Mouse (Mus musculus) forebrain, embryonic 12.5 days (tissue): ENCODE data around the gene Cxcl10. TPM values are rescaled to one million over a fixed set of nuclear protein-coding genes. Genes with fewer than 3 reads are reported as not detected.

Experiments
- ATAC-seq: fragments of 200-750 bp; cut with Nextera tagmentation; 2 replicates; pipeline ENCODE4 v1.8.0; 2017; ENCODE audit warnings: moderate TSS enrichment; ENCODE audit not compliant: low FRiP score
- H3K27ac ChIP-seq: fragments of 300-500 bp; sonication (generic); 2 replicates; pipeline ENCODE4 v1.5.1; 2016; ENCODE audit warnings: mild to moderate bottlenecking
- H3K27me3 ChIP-seq: fragments of 300-500 bp; sonication (generic); 2 replicates; pipeline ENCODE4 v1.6.1; 2016; ENCODE audit warnings: mild to moderate bottlenecking
- H3K36me3 ChIP-seq: fragments of 300-500 bp; sonication (generic); replicated peaks from 2 replicates; pipeline ENCODE4 v1.6.1; 2016; ENCODE audit warnings: mild to moderate bottlenecking
- H3K4me1 ChIP-seq: fragments of 300-500 bp; sonication (generic); 2 replicates; pipeline ENCODE4 v1.6.1; 2016
- H3K4me2 ChIP-seq: fragments of 300-500 bp; sonication (generic); 2 replicates; pipeline ENCODE4 v1.6.1; 2016; ENCODE audit warnings: mild to moderate bottlenecking, moderate library complexity
- H3K4me3 ChIP-seq: fragments of 300-500 bp; sonication (generic); replicated peaks from 2 replicates; pipeline ENCODE4 v1.5.1; 2016; ENCODE audit warnings: mild to moderate bottlenecking
- H3K9ac ChIP-seq: fragments of 300-500 bp; sonication (generic); 2 replicates; pipeline ENCODE4 v1.6.1; 2016; ENCODE audit warnings: mild to moderate bottlenecking
- H3K9me3 ChIP-seq: fragments of 300-500 bp; sonication (generic); 2 replicates; pipeline ENCODE4 v1.6.1; 2016
- WGBS: fragments of 180-500 bp; shearing (Covaris S2); methylation state at CpG from one replicate; pipeline ENCODE4 v1.1.7; 2016; 5-methylcytosine and 5-hydroxymethylcytosine counted together
- polyA plus RNA-seq: library from polyadenylated mRNA; unstranded; fragments of >200 nt; fragmentation: Nextera tagmentation; extraction: Ambion mirVana; gene quantifications from 2 replicates; pipeline ENCODE4 v1.2.1, GENCODE M21; 2016

Gene Cxcl10
- polyA plus RNA-seq, 1 experiment from 2014 or later = 0.29 TPM

GRCm38 (mm10) chr5:92331635-92332338 lies 16.9 kb downstream of the Cxcl10 start, which contains the start of gene Art3:
TSS of gene Art3 (plus strand) at chr5:92331827.
- no peaks in the 10 kb centered on the region for H3K27me3 ChIP-seq
- H3K9me3 ChIP-seq = no peaks in the 10 kb centered on the region
- H3K4me2 ChIP-seq = no peak within 1 kb of the TSS
- H3K27ac ChIP-seq = no peak within 1 kb of the TSS
- H3K9ac ChIP-seq = no peak within 1 kb of the TSS
- H3K36me3 ChIP-seq = no peaks in the 10 kb centered on the region
- H3K4me3 ChIP-seq = no peak within 1 kb of the TSS
- ATAC-seq = no peak
- 93% methylated on average over 17 of the region's 17 CpGs for WGBS
- H3K4me1 ChIP-seq = no peaks in the 10 kb centered on the region

- Histone ChIP-seq H3K9me3 (no peaks in the 10 kb centered on the region), H3K27me3 (no peaks in the 10 kb centered on the region), H3K9ac (no peak overlapping the region), H3K4me2 (no peak overlapping the region), H3K4me1 (no peaks in the 10 kb centered on the region), H3K27ac (no peak overlapping the region), H3K4me3 (no peak overlapping the region), H3K36me3 (no peaks in the 10 kb centered on the region)
- WGBS = 94% methylated on average over 12 of the region's 12 CpGs
- no peak for ATAC-seq
These were observed 17.6 kb downstream of the Cxcl10 start for GRCm38 (mm10) chr5:92331122-92331521.

- no peaks in the 10 kb centered on the region for H3K27me3 ChIP-seq
- no peak within 1 kb of the TSS for H3K4me3 ChIP-seq
- no peak for ATAC-seq
- H3K9me3 ChIP-seq = no peaks in the 10 kb centered on the region
- no peak within 1 kb of the TSS for H3K4me2 ChIP-seq
- no peak within 1 kb of the TSS for H3K9ac ChIP-seq
- WGBS = 93% methylated on average over 7 of the region's 7 CpGs
- H3K27ac ChIP-seq = no peak within 1 kb of the TSS
- H3K4me1 ChIP-seq = no peaks in the 10 kb centered on the region
- no peaks in the 10 kb centered on the region for H3K36me3 ChIP-seq
These were observed 20.8 kb downstream of the Cxcl10 start, which contains the start of gene Cxcl9 for GRCm38 (mm10) chr5:92327929-92328328. TSS of gene Cxcl9 (minus strand) at chr5:92328079.

- Histone ChIP-seq H3K9me3 (no peaks in the 10 kb centered on the region), H3K4me3 (no peak overlapping the region), H3K27me3 (no peaks in the 10 kb centered on the region), H3K4me2 (no peak overlapping the region), H3K36me3 (no peaks in the 10 kb centered on the region), H3K9ac (no peak overlapping the region), H3K27ac (no peak overlapping the region), H3K4me1 (no peaks in the 10 kb centered on the region)
- WGBS = 86% methylated on average over 6 of the region's 6 CpGs
- no peak for ATAC-seq
These were observed 21.3 kb downstream of the Cxcl10 start for GRCm38 (mm10) chr5:92327367-92327766.

GRCm38 (mm10) chr5:92323264-92323663 lies 25.4 kb downstream of the Cxcl10 start:
- no peaks in the 10 kb centered on the region for H3K9me3 ChIP-seq
- no peak overlapping the region for H3K4me3 ChIP-seq
- no peaks in the 10 kb centered on the region for H3K36me3 ChIP-seq
- H3K4me1 ChIP-seq = no peaks in the 10 kb centered on the region
- H3K27me3 ChIP-seq = no peaks in the 10 kb centered on the region
- ATAC-seq = no peak
- H3K9ac ChIP-seq = no peak overlapping the region
- H3K27ac ChIP-seq = no peak overlapping the region
- 87% methylated on average over 5 of the region's 5 CpGs for WGBS
- no peak overlapping the region for H3K4me2 ChIP-seq

GRCm38 (mm10) chr5:92322612-92323011 lies 26.1 kb downstream of the Cxcl10 start:
- ATAC-seq = no peak
- no peak overlapping the region for H3K9ac ChIP-seq
- H3K27me3 ChIP-seq = no peaks in the 10 kb centered on the region
- H3K4me2 ChIP-seq = no peak overlapping the region
- H3K36me3 ChIP-seq = no peaks in the 10 kb centered on the region
- H3K4me3 ChIP-seq = no peak overlapping the region
- 89% methylated on average over 4 of the region's 4 CpGs for WGBS
- H3K4me1 ChIP-seq = no peaks in the 10 kb centered on the region
- no peak overlapping the region for H3K27ac ChIP-seq
- no peaks in the 10 kb centered on the region for H3K9me3 ChIP-seq

- no peaks in the 10 kb centered on the region for H3K4me1 ChIP-seq
- no peak overlapping the region for H3K27ac ChIP-seq
- no peak overlapping the region for H3K4me3 ChIP-seq
- no peak for ATAC-seq
- H3K9ac ChIP-seq = no peak overlapping the region
- H3K27me3 ChIP-seq = no peaks in the 10 kb centered on the region
- no peaks in the 10 kb centered on the region for H3K9me3 ChIP-seq
- WGBS = 79% methylated on average over 8 of the region's 8 CpGs
- H3K36me3 ChIP-seq = no peaks in the 10 kb centered on the region
- no peak overlapping the region for H3K4me2 ChIP-seq
These were observed 26.9 kb downstream of the Cxcl10 start for GRCm38 (mm10) chr5:92321631-92322400.

GRCm38 (mm10) chr5:92318596-92318995 lies 30.1 kb downstream of the Cxcl10 start:
- Histone ChIP-seq H3K36me3 (no peaks in the 10 kb centered on the region), H3K4me2 (no peak overlapping the region), H3K27ac (no peak overlapping the region), H3K9ac (no peak overlapping the region), H3K9me3 (no peaks in the 10 kb centered on the region), H3K27me3 (no peaks in the 10 kb centered on the region), H3K4me1 (no peaks in the 10 kb centered on the region), H3K4me3 (no peak overlapping the region)
- no peak for ATAC-seq
- WGBS = 93% methylated on average over 14 of the region's 14 CpGs

- no peaks in the 10 kb centered on the region for H3K4me1 ChIP-seq
- no peak overlapping the region for H3K9ac ChIP-seq
- H3K36me3 ChIP-seq = no peaks in the 10 kb centered on the region
- ATAC-seq = no peak
- no peaks in the 10 kb centered on the region for H3K27me3 ChIP-seq
- H3K4me2 ChIP-seq = no peak overlapping the region
- no peak overlapping the region for H3K27ac ChIP-seq
- no peaks in the 10 kb centered on the region for H3K9me3 ChIP-seq
- WGBS = 86% methylated on average over 7 of the region's 7 CpGs
- H3K4me3 ChIP-seq = no peak overlapping the region
These were observed 30.6 kb downstream of the Cxcl10 start for GRCm38 (mm10) chr5:92318119-92318518.

- 82% methylated on average over 7 of the region's 7 CpGs for WGBS
- H3K27ac ChIP-seq = no peak overlapping the region
- no peak overlapping the region for H3K9ac ChIP-seq
- no peaks in the 10 kb centered on the region for H3K27me3 ChIP-seq
- H3K4me2 ChIP-seq = no peak overlapping the region
- H3K36me3 ChIP-seq = no peaks in the 10 kb centered on the region
- ATAC-seq = no peak
- H3K9me3 ChIP-seq = no peaks in the 10 kb centered on the region
- H3K4me1 ChIP-seq = peaks cover 10% of the 10 kb centered on the region
- no peak overlapping the region for H3K4me3 ChIP-seq
These were observed 34.9 kb downstream of the Cxcl10 start for GRCm38 (mm10) chr5:92313776-92314175.

- Histone ChIP-seq H3K36me3 (no peaks in the 10 kb centered on the region), H3K27ac (no peak overlapping the region), H3K4me1 (peaks cover 16% of the 10 kb centered on the region), H3K9me3 (no peaks in the 10 kb centered on the region), H3K9ac (no peak overlapping the region), H3K4me2 (no peak overlapping the region), H3K27me3 (no peaks in the 10 kb centered on the region), H3K4me3 (no peak overlapping the region)
- ATAC-seq = no peak
- WGBS = 14% methylated on average over 13 of the region's 13 CpGs
These were observed 36.5 kb downstream of the Cxcl10 start for GRCm38 (mm10) chr5:92312046-92312715.

GRCm38 (mm10) chr5:92309681-92310511 lies 38.8 kb downstream of the Cxcl10 start, which contains the start of gene Sdad1:
TSS of gene Sdad1 (minus strand) at chr5:92310479.
- Histone ChIP-seq H3K27ac (peak within 1 kb of the TSS; percentile 46; the same call in 1 of the 2 replicates), H3K9ac (peak within 1 kb of the TSS; percentile 77)

More at GRCm38 (mm10) chr5:92309681-92310511, 38.8 kb downstream of the Cxcl10 start, which contains the start of gene Sdad1:
- WGBS = 2% methylated on average over 41 of the region's 41 CpGs
- Histone ChIP-seq H3K36me3 (peaks cover 9% of the 10 kb centered on the region), H3K4me2 (peak within 1 kb of the TSS; percentile 81), H3K27me3 (no peaks in the 10 kb centered on the region), H3K4me1 (peaks cover 16% of the 10 kb centered on the region), H3K4me3 (peak within 1 kb of the TSS; percentile 87), H3K9me3 (no peaks in the 10 kb centered on the region)
- ATAC-seq = peak; percentile 96
